Mouse (Mus musculus) thymus, postnatal 36 days (tissue): ENCODE results near the gene Cdc27.
"Not testable (repeated sequence)": the region's sequence is repeated elsewhere in the genome, so short reads cannot be mapped to it uniquely, and the experiment has no call there.

Experiments
- DNase-seq, 2 experiments: peaks; one replicate each; pipeline ENCODE4 v3.0.0; 2022; ENCODE audit warnings: mixed read lengths in 2 of 2

Cdc27 gene

DNA sequence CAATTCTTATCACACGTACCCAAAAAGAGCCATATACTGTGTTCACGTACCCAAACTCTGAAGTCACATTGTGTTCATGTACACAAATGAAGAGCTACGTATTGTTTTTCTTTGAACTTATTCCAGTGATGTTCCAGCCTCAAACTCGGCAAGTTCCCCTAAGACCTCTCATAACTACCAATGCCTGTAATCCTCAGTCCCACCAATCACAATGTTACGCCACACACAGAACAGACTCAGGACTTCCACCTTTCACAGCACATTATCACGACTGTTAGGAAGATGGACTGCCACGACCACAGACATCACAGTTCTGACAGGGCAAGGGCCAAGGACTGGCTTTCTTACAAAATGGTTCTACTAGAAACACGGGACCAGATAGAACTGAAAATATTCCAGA, 20.1 kb upstream of the Cdc27 start:
- DNase-seq: not testable (repeated sequence)

DNA sequence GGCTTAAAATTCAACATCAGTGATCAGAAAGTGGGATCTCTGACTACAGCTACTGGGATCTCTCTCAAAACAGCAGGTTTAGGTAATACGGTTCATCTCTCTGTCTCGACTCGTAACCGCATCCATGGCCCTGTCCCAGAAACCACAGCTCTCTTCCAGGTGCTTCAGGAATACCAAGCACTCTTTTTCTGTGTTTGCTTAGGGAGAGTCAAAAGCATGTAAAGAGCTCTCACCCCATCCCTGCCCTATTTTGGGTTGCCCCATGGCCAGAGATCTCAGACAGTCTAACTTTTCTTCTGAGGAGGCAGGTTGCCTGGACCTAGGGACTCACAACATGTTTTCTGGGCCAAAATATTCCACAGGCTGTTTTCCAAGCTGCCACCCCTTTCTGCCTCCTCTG, 17.9 kb upstream of the Cdc27 start:
- no peak for DNase-seq

- no peak for DNase-seq
Measured at GRCm38 (mm10) chr11:104567736-104568135, 17.3 kb upstream of the Cdc27 start.

GRCm38 (mm10) chr11:104566796-104567195, 16.4 kb upstream of the Cdc27 start:
- DNase-seq: no peak

DNA sequence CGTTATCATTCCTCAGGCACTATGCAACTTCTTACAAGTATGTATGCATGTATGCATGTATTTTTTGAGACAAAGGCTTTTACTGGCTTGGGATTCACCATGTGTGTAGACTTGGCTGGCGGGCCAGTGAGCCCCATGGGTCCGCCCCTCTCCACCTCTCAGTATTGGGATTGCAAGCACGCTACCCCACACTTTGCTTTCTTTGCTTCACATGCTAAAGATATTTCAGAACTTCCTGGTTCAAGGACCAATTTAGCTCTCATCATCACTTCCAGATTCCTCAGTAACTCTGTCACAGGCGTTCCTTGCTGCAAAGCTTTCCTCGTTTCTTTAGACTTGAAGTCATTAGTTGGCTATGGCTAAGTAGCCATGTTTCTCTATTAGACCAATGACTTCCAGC, 15.7 kb upstream of the Cdc27 start:
- no peak for DNase-seq

DNA sequence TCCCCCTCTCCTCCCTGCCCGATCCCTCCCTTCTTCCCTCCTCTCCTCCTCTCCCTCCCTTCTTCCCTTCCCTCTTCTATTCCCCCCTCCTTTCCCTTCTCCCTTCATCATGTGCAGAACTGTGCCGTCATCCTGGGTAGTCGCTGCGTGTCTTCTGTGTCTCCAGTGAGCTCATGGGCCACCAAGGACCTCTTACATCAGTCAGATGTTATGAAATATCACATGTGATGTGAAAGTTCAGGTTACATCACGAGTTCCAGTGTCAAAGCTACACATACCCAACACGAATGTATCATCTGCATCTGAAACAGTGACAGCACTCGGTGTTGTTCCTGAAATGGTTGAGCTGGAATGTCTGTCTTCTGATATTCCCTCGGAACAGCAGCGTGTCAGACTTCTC, 14.8 kb upstream of the Cdc27 start:
- no peak for DNase-seq

DNA sequence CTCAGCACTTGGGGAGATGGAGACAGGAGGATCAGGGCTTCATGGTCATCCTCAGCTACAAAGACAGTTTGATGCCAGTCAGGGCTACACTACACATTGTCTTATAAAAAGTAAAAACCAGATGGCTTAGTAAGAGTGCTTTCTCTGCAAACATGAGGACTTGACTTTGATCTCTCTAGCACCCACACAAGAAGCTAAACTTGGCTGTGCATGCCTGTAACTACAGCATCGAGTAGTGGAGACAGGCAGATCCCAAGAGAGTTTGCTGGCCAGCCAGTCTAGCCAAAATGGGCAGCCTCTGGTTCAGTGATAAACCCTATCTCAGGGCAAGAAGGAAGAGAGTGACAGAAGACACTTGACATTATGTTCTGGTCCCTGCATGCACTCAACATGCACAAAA, 13.1 kb upstream of the Cdc27 start:
- no peak for DNase-seq

- DNase-seq: no peak
Measured at GRCm38 (mm10) chr11:104560971-104561370, 10.6 kb upstream of the Cdc27 start.

GRCm38 (mm10) chr11:104558651-104559403, 8.4 kb upstream of the Cdc27 start:
- no peak for DNase-seq

DNA sequence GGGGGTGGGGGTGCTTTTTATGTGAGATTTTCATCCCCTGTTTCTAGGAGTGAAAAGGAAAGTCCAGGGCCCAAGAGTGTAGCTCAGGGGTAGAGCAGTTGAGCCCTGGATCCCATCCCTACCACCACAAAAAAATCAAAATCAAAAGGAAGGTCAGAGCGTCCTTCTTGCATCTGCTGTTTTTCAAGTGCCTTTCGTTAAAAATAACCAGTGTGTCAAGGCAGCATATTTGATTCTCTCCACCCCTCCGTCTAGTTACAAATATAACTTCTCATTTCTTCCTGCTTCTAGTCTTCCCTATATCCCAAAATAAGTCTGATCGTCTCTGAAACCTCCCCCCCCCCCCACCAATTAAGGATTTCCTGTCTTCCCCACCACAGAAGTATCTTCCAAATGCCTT, 7.6 kb upstream of the Cdc27 start:
- DNase-seq: no peak

DNA sequence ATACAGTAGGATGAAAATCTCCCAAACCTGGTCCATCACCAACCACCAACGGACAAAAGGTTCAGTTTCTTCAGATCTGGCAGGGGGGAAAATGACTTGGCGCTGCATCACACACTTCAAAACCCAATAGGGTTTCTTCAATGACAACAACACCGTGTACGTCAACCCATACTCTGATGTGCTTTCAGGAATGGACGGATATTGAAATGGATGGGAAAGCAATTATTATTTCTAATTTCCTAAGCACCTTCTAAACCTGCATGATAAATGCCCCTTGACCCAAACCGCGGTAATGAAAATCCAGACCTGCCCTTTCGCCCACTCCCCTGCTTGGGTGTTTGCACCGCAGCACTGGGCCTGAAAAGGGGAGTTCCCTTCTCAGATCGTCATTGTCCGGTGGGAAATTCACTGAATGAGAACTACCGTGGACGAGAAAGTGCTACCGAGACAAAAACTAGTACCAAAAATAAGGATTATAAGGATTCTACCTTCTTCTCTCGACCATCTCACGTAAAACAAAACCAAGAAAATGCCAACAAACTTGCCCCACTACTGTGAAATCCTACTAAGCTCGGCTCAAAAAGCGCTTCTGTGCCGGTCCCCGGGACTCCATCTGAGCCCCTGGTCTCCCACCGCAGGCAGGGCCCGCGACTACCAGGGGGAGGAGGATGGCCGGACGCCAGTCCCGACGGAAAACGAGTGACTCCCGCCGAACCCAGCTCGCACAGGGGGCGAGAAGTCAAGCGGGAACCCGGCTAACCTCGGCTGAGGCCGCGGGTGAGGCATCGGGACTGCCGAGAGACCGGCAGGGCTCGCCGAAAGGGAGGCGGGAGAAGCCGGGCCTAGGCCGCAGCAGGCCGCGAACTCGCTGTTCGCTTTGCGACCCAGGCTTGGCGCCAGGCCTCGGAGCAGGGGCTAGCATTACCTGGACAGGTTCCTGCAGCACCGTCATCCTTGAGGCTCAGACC, 698 bp downstream of the Cdc27 start:
- DNase-seq: peak; percentile 10 to 16

DNA sequence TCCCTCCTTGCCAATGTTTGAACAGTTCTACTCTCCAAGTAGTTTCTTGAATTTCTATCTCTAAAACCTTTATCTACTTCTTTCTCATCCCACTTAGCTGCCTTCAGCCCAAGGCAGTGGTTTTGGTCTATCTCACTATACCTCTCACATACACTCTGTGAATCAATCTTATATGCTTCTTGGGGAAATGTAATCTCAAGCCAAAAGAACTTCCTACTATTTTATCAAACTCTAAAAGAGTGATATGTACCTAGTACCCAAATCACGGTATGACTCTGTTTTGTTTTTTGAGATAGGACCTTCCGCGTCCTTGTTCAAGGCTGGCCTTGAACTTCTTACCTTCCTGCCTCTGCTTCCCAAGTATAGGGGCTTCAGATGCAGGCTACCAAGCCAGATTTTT, 2.9 kb downstream of the Cdc27 start:
- no peak for DNase-seq

GRCm38 (mm10) chr11:104544507-104544906, 5.9 kb downstream of the Cdc27 start:
- DNase-seq: no peak

DNA sequence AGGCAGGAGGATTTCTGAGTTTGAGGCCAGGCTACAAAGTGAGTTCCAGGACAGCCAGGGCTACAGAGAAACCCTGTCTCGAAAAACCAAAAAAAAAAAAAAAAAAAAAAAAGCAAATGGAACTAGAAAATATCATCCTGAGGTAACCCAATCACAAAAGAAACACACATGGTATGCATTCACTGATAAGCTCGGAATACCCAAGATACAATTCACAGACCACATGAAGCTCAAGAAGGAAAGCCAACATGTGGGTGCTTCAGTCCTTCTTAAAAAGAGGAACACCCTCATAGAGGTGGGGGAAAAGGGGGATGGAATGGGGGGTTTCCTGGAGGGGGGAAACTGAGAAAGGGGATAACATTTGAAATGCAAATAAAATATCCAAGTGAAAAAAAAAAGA, 7.1 kb downstream of the Cdc27 start:
- DNase-seq: not testable (repeated sequence)

DNA sequence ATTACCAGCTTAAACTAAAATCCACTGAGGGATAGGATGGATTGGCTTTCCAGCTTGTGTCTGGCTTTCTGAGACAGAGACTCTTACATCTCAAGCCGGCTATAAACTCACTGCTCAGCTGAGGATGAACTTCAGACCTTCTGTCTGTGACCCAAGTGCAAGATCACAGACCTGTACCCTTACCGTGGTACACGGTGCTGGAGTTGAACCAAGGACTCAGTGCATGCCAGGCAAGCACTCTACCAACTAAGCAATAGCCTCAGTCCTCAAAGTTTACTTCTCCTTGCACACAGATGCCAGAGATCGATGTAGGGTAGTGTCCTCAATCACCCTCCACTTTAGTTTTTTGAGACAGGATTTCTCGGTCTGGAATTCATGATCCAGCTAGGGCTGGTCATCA, 10.6 kb downstream of the Cdc27 start:
- DNase-seq: no peak

- DNase-seq: no peak
Measured at GRCm38 (mm10) chr11:104537945-104538555, 12.4 kb downstream of the Cdc27 start.

- no peak for DNase-seq
Measured at GRCm38 (mm10) chr11:104536843-104537242, 13.6 kb downstream of the Cdc27 start.

GRCm38 (mm10) chr11:104525935-104526334, 24.5 kb downstream of the Cdc27 start:
- DNase-seq: no peak

DNA sequence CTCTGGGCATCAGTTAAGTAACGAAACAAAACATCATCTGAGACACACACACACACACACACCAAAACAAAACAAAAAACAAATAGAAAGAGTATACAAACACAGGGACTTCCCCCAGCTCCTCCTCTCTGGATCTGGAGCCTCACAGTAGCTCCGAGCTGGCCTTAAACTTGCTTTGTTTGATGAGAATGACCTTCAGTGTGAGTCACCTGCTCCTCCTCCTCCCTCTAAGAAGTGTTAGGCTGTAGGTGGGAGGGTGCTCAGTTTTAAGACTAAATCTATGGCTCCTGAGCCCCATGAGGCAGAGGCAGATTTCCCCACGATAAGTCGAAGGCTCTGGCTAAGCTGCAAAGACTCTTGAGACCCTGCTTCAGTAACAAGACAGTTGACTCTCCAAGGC, 38.0 kb downstream of the Cdc27 start:
- no peak for DNase-seq

GRCm38 (mm10) chr11:104510606-104511005, 39.8 kb downstream of the Cdc27 start:
- peak in 1 of 2 experiments; percentile 3 for DNase-seq

DNA sequence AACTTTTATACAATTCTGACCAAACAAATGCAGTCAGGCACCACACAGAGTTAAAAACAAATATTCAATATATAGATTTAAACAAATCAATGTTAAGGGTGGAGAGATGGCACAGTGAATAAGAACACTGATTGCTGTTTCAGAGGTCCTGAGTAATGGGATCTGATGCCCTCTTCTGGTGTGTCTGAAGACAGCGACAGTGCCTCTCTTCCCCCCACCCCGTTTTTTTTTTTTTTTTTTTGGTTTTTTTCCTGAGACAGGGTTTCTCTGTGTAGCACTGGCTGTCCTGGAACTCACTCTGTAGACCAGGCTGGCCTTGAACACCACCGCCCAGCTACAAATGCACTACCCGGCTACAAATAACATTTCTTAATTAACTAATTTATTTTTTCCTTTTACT, 42.0 kb downstream of the Cdc27 start:
- no peak for DNase-seq

DNA sequence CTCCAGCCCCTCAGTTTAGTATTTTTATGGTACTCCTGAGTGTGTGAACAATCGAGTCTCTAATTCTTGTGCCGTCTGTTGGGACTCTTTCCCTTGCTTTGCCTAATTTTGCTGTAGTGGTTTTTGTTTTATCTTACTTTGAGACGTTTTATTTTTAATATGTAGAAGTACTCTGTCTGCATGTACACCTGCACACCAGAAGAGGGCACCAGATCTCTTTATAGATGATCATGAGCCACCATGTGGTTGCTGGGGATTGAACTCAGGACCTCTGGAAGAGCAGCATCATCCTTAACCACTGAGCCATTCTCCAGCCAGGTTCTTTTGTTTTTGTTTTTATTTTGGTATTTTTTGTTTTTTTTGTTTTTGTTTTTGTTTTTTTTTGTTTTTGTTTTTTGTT, 62.1 kb downstream of the Cdc27 start:
- DNase-seq: no peak

GRCm38 (mm10) chr11:104481971-104482370, 68.4 kb downstream of the Cdc27 start:
- no peak for DNase-seq

DNA sequence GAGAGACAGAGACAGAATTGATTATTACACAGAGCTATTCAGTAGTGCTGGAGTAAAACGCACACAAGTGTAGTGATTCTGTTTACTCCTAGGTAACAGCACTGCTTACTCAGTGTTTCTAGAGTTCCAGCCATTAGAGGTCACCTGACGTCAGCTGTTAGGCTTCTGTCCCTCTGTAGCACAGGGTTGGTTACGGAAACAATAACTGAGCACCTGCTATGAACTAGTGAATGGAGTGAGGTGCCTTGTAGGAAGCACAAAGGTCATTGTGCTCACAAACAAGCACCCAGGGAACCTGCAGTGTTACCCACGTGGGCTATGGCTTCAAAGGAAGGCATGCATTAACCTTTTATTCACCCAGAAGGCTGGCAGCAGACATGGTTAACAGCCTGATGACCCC, 70.9 kb downstream of the Cdc27 start:
- DNase-seq: no peak
